Mouse (Mus musculus) spleen, adult 2 months (tissue): ENCODE results near the gene Ptpn5.

ENCODE experiments used
- CTCF ChIP-seq: fragments of 200-500 bp; IDR thresholded peaks from 2 replicates; pipeline ENCODE4 v1.5.1; 2011; ENCODE audit warnings: mild to moderate bottlenecking, inconsistent platforms; ENCODE audit not compliant: insufficient read depth, insufficient read length, insufficient replicate concordance; ENCODE audit errors: extremely low read depth
- POLR2A ChIP-seq: fragments of 200-500 bp; IDR thresholded peaks from 2 replicates; pipeline ENCODE4 v1.6.1; 2011; ENCODE audit warnings: low read depth, low read length, inconsistent platforms

DNA sequence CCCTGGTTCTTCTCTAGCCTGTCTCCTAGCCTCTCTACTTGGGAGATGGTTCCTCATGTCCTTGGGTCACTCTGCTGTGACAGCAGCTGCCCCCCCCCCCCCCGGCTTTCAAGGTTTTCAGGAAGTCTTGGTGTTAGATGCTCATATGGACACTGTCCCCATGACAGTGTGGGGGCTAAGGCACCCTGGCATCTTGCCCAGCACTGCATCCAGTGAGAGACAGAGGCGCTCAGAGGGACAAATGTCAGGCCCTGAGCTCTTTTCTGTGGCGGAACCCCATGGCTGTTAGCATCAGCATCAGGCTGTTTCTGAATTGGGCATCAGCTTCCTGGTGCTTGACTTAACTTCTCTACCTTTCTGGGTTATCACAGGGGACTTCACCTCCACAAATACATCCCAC is 52.6 kb downstream of the Ptpn5 start:
- TF ChIP-seq CTCF = no peak
- no peak for TF ChIP-seq POLR2A
